Mouse (Mus musculus): ENCODE results near the gene Chn2. TPM values are rescaled to one million over a fixed set of nuclear protein-coding genes. Genes with fewer than 3 reads are reported as not detected.

The Chn2 gene
- polyA plus RNA-seq, 1 experiment from 2014 or later = 29.2 TPM

- whole genome bisulfite sequencing = 89% methylated on average over 5 of the region's 5 CpGs
- H3K9me3 ChIP-seq (replicated peaks; ENCODE audit: control insufficient read depth, low read length, poor library complexity, severe bottlenecking) = no peaks in the 10 kb centered on the region
- H3K4me1 ChIP-seq (ENCODE audit: control insufficient read depth, insufficient read depth, low read length) = peaks cover 5% of the 10 kb centered on the region; the same call in 1 of the 2 replicates
- H3K36me3 ChIP-seq (ENCODE audit: control insufficient read depth, insufficient read depth, low read length) = no peaks in the 10 kb centered on the region
- no peak overlapping the region for H3K9ac ChIP-seq (ENCODE audit: low read depth, low read length)
- H3K4me2 ChIP-seq (ENCODE audit: low read length) = no peak overlapping the region
- no peak overlapping the region for H3K27ac ChIP-seq (ENCODE audit: low read length)
- no peak for ATAC-seq
- no peak overlapping the region for H3K4me3 ChIP-seq (ENCODE audit: low read depth, low read length)
- H3K27me3 ChIP-seq (ENCODE audit: control insufficient read depth, insufficient read depth, low read depth, low read length) = no peaks in the 10 kb centered on the region
These were observed 37.3 kb downstream of the Chn2 start for GRCm38 (mm10) chr6:54076625-54077024.

DNA sequence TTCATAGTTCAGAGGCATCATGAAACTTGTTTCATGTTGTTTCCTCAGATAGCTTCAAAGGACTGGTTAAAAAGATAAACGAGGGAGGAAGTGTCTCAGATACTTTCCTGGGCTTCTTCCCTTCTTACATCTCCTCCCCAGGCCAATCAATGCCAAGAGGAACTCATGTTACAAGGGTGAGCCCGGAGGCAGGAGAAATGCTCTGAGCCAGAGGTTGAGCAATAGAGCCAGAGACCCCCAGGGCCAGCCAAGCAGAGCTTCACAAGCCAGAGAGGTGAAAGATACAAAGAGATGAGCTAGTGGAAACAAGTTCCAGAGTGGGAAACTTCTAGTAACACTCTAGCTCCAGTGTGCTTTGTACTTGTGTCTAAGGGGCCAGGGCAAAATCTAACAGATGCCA, 38.9 kb downstream of the Chn2 start:
- Histone ChIP-seq H3K36me3 (ENCODE audit: control insufficient read depth, insufficient read depth, low read length) (no peaks in the 10 kb centered on the region), H3K27ac (ENCODE audit: low read length) (no peak overlapping the region), H3K27me3 (ENCODE audit: control insufficient read depth, insufficient read depth, low read depth, low read length) (no peaks in the 10 kb centered on the region), H3K4me2 (ENCODE audit: low read length) (no peak overlapping the region), H3K4me3 (ENCODE audit: low read depth, low read length) (no peak overlapping the region), H3K9ac (ENCODE audit: low read depth, low read length) (no peak overlapping the region), H3K9me3 (replicated peaks; ENCODE audit: control insufficient read depth, low read length, poor library complexity, severe bottlenecking) (no peaks in the 10 kb centered on the region), H3K4me1 (ENCODE audit: control insufficient read depth, insufficient read depth, low read length) (peaks cover 5% of the 10 kb centered on the region; the same call in 1 of the 2 replicates)
- no peak for ATAC-seq
- WGBS = 70% methylated on average over 2 of the region's 2 CpGs

GRCm38 (mm10) chr6:54079881-54080280, 40.5 kb downstream of the Chn2 start:
- no peak for ATAC-seq
- WGBS = 84% methylated on average over 2 of the region's 2 CpGs
- Histone ChIP-seq H3K9me3 (replicated peaks; ENCODE audit: control insufficient read depth, low read length, poor library complexity, severe bottlenecking) (no peaks in the 10 kb centered on the region), H3K9ac (ENCODE audit: low read depth, low read length) (no peak overlapping the region), H3K27ac (ENCODE audit: low read length) (no peak overlapping the region), H3K4me3 (ENCODE audit: low read depth, low read length) (no peak overlapping the region), H3K27me3 (ENCODE audit: control insufficient read depth, insufficient read depth, low read depth, low read length) (no peaks in the 10 kb centered on the region), H3K4me1 (ENCODE audit: control insufficient read depth, insufficient read depth, low read length) (no peaks in the 10 kb centered on the region), H3K4me2 (ENCODE audit: low read length) (no peak overlapping the region), H3K36me3 (ENCODE audit: control insufficient read depth, insufficient read depth, low read length) (no peaks in the 10 kb centered on the region)

GRCm38 (mm10) chr6:54080518-54081285, 41.3 kb downstream of the Chn2 start:
- no peak overlapping the region for H3K4me3 ChIP-seq (ENCODE audit: low read depth, low read length)
- no peak for ATAC-seq
- H3K4me1 ChIP-seq (ENCODE audit: control insufficient read depth, insufficient read depth, low read length) = no peaks in the 10 kb centered on the region
- no peaks in the 10 kb centered on the region for H3K27me3 ChIP-seq (ENCODE audit: control insufficient read depth, insufficient read depth, low read depth, low read length)
- no peak overlapping the region for H3K9ac ChIP-seq (ENCODE audit: low read depth, low read length)
- H3K27ac ChIP-seq (ENCODE audit: low read length) = no peak overlapping the region
- no peaks in the 10 kb centered on the region for H3K36me3 ChIP-seq (ENCODE audit: control insufficient read depth, insufficient read depth, low read length)
- no peak overlapping the region for H3K4me2 ChIP-seq (ENCODE audit: low read length)
- no peaks in the 10 kb centered on the region for H3K9me3 ChIP-seq (replicated peaks; ENCODE audit: control insufficient read depth, low read length, poor library complexity, severe bottlenecking)
- WGBS = 93% methylated on average over 15 of the region's 15 CpGs

DNA sequence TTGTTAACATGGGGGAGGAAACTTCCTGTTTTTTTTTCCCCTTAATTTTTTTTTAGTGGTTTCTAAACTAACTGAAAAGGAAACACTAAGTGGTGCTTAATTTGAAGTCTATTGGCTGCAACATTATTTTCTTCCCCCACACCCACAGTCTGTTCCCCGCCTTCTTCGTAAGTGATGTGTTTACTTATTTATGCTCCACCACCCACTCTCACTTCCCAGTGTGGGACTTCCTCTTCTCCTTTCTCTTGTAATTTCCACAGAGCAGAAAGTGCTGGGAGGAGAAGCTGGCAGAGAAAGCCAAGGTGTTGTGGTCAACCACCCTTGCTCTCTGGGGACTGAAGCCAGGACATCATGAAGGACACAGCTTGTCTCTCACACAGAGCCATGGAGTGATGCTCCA, 43.2 kb downstream of the Chn2 start:
- no peak for ATAC-seq
- Histone ChIP-seq H3K9ac (ENCODE audit: low read depth, low read length) (no peak overlapping the region), H3K4me1 (ENCODE audit: control insufficient read depth, insufficient read depth, low read length) (no peaks in the 10 kb centered on the region), H3K36me3 (ENCODE audit: control insufficient read depth, insufficient read depth, low read length) (no peaks in the 10 kb centered on the region), H3K4me3 (ENCODE audit: low read depth, low read length) (no peak overlapping the region), H3K4me2 (ENCODE audit: low read length) (no peak overlapping the region), H3K9me3 (replicated peaks; ENCODE audit: control insufficient read depth, low read length, poor library complexity, severe bottlenecking) (no peaks in the 10 kb centered on the region), H3K27me3 (ENCODE audit: control insufficient read depth, insufficient read depth, low read depth, low read length) (no peaks in the 10 kb centered on the region), H3K27ac (ENCODE audit: low read length) (no peak overlapping the region)
- 81% methylated on average over 2 of the region's 2 CpGs for WGBS

GRCm38 (mm10) chr6:54084046-54084445, 44.7 kb downstream of the Chn2 start:
- Histone ChIP-seq H3K27me3 (ENCODE audit: control insufficient read depth, insufficient read depth, low read depth, low read length) (no peaks in the 10 kb centered on the region), H3K9me3 (replicated peaks; ENCODE audit: control insufficient read depth, low read length, poor library complexity, severe bottlenecking) (no peaks in the 10 kb centered on the region), H3K9ac (ENCODE audit: low read depth, low read length) (no peak overlapping the region), H3K4me1 (ENCODE audit: control insufficient read depth, insufficient read depth, low read length) (no peaks in the 10 kb centered on the region), H3K27ac (ENCODE audit: low read length) (no peak overlapping the region), H3K4me3 (ENCODE audit: low read depth, low read length) (no peak overlapping the region), H3K4me2 (ENCODE audit: low read length) (no peak overlapping the region), H3K36me3 (ENCODE audit: control insufficient read depth, insufficient read depth, low read length) (no peaks in the 10 kb centered on the region)
- ATAC-seq = no peak
- WGBS = 89% methylated on average over 6 of the region's 6 CpGs

GRCm38 (mm10) chr6:54085009-54085408, 45.7 kb downstream of the Chn2 start:
- Histone ChIP-seq H3K36me3 (ENCODE audit: control insufficient read depth, insufficient read depth, low read length) (no peaks in the 10 kb centered on the region), H3K9me3 (replicated peaks; ENCODE audit: control insufficient read depth, low read length, poor library complexity, severe bottlenecking) (no peaks in the 10 kb centered on the region), H3K9ac (ENCODE audit: low read depth, low read length) (no peak overlapping the region), H3K4me1 (ENCODE audit: control insufficient read depth, insufficient read depth, low read length) (no peaks in the 10 kb centered on the region), H3K4me2 (ENCODE audit: low read length) (no peak overlapping the region), H3K4me3 (ENCODE audit: low read depth, low read length) (no peak overlapping the region), H3K27ac (ENCODE audit: low read length) (no peak overlapping the region), H3K27me3 (ENCODE audit: control insufficient read depth, insufficient read depth, low read depth, low read length) (no peaks in the 10 kb centered on the region)
- WGBS = 88% methylated on average over 9 of the region's 9 CpGs
- no peak for ATAC-seq

GRCm38 (mm10) chr6:54088168-54088567, 48.8 kb downstream of the Chn2 start:
- ATAC-seq = no peak
- Histone ChIP-seq H3K4me2 (ENCODE audit: low read length) (no peak overlapping the region), H3K27ac (ENCODE audit: low read length) (no peak overlapping the region), H3K9me3 (replicated peaks; ENCODE audit: control insufficient read depth, low read length, poor library complexity, severe bottlenecking) (no peaks in the 10 kb centered on the region), H3K4me3 (ENCODE audit: low read depth, low read length) (no peak overlapping the region), H3K9ac (ENCODE audit: low read depth, low read length) (no peak overlapping the region), H3K36me3 (ENCODE audit: control insufficient read depth, insufficient read depth, low read length) (no peaks in the 10 kb centered on the region), H3K27me3 (ENCODE audit: control insufficient read depth, insufficient read depth, low read depth, low read length) (no peaks in the 10 kb centered on the region), H3K4me1 (ENCODE audit: control insufficient read depth, insufficient read depth, low read length) (peaks cover 2% of the 10 kb centered on the region; the same call in 1 of the 2 replicates)
- 91% methylated on average over 4 of the region's 4 CpGs for WGBS

GRCm38 (mm10) chr6:54090822-54091221, 51.5 kb downstream of the Chn2 start:
- Histone ChIP-seq H3K27me3 (ENCODE audit: control insufficient read depth, insufficient read depth, low read depth, low read length) (no peaks in the 10 kb centered on the region), H3K9ac (ENCODE audit: low read depth, low read length) (no peak overlapping the region), H3K9me3 (replicated peaks; ENCODE audit: control insufficient read depth, low read length, poor library complexity, severe bottlenecking) (no peaks in the 10 kb centered on the region), H3K4me3 (ENCODE audit: low read depth, low read length) (no peak overlapping the region), H3K36me3 (ENCODE audit: control insufficient read depth, insufficient read depth, low read length) (no peaks in the 10 kb centered on the region), H3K4me2 (ENCODE audit: low read length) (no peak overlapping the region), H3K27ac (ENCODE audit: low read length) (no peak overlapping the region), H3K4me1 (ENCODE audit: control insufficient read depth, insufficient read depth, low read length) (peaks cover 2% of the 10 kb centered on the region; the same call in 1 of the 2 replicates)
- no peak for ATAC-seq
- 74% methylated on average over 3 of the region's 3 CpGs for WGBS

Measured in midbrain, embryonic 16.5 days (tissue).